Mouse (Mus musculus) heart, postnatal 0 days (tissue): ENCODE results near the gene Wt1. TPM values are rescaled to one million over a fixed set of nuclear protein-coding genes. Genes with fewer than 3 reads are reported as not detected.
A peak's percentile ranks its signal among the peaks of the same experiment; 100 is the strongest.

Experiments used
- ATAC-seq: fragments of 200-750 bp; cut with Nextera tagmentation; 2 replicates; pipeline ENCODE4 v1.8.0; 2017; ENCODE audit warnings: low read depth, moderate number of reproducible peaks, moderate library complexity; ENCODE audit not compliant: insufficient read depth
- DNase-seq: peaks from one replicate; pipeline ENCODE4 v3.0.0-alpha.2; 2016; ENCODE audit warnings: low spot score
- H3K27ac ChIP-seq: fragments of 300-500 bp; sonication (generic); 2 replicates; pipeline ENCODE4 v1.5.1; 2014; ENCODE audit warnings: low read depth, mild to moderate bottlenecking
- H3K27me3 ChIP-seq: fragments of 300-500 bp; sonication (generic); 2 replicates; pipeline ENCODE4 v1.6.1; 2014; ENCODE audit warnings: low read length, mixed read lengths; ENCODE audit not compliant: control insufficient read depth, insufficient read depth
- H3K36me3 ChIP-seq: fragments of 300-500 bp; sonication (generic); replicated peaks from 2 replicates; pipeline ENCODE4 v1.6.1; 2014; ENCODE audit warnings: low read length, mixed read lengths; ENCODE audit not compliant: control insufficient read depth, insufficient read depth
- H3K4me1 ChIP-seq: fragments of 300-500 bp; sonication (generic); 2 replicates; pipeline ENCODE4 v1.6.1; 2014; ENCODE audit warnings: antibody characterized with exemption; ENCODE audit not compliant: control insufficient read depth, insufficient read depth
- H3K4me2 ChIP-seq: fragments of 300-500 bp; sonication (generic); 2 replicates; pipeline ENCODE4 v1.6.1; 2014; ENCODE audit warnings: low read depth, mild to moderate bottlenecking, low read length, moderate library complexity
- H3K4me3 ChIP-seq: fragments of 300-500 bp; sonication (generic); 2 replicates; pipeline ENCODE4 v1.5.1; 2014; ENCODE audit warnings: low read depth, low read length
- H3K9ac ChIP-seq: fragments of 300-500 bp; sonication (generic); replicated peaks from 2 replicates; pipeline ENCODE4 v1.6.1; 2014; ENCODE audit warnings: low read depth, low read length, mixed read lengths
- H3K9me3 ChIP-seq: fragments of 300-500 bp; sonication (generic); replicated peaks from 2 replicates; pipeline ENCODE4 v1.6.1; 2016; ENCODE audit warnings: low read length; ENCODE audit not compliant: control insufficient read depth
- CTCF ChIP-seq: IDR thresholded peaks from 2 replicates; pipeline ENCODE4 v1.5.1; 2016; ENCODE audit warnings: antibody characterized with exemption, control low read depth, low read depth
- EP300 ChIP-seq: IDR thresholded peaks from 2 replicates; pipeline ENCODE4 v1.6.1; 2016; ENCODE audit warnings: antibody characterized with exemption, low read depth
- WGBS: fragments of 180-500 bp; shearing (Covaris S2); extraction: QIAGEN DNeasy Blood & Tissue Kit; methylation state at CpG from one replicate; pipeline ENCODE4 v1.1.7; 2014; 5-methylcytosine and 5-hydroxymethylcytosine counted together
- polyA plus RNA-seq: library from polyadenylated mRNA; unstranded; fragments of >200 nt; fragmentation: Nextera tagmentation; extraction: Ambion mirVana; gene quantifications from 2 replicates; pipeline ENCODE4 v1.2.1, GENCODE M21; 2015
- total RNA-seq: library from RNA; depleted of rRNA; stranded (reverse); fragments of >200 nt; gene quantifications from 2 replicates; pipeline ENCODE4 v1.2.3, GENCODE M21; 2014; ENCODE audit warnings: low replicate concordance

Wt1 gene
- total and polyA plus RNA-seq, 2 experiments from 2014 or later: 6.4 to 24.8 TPM

- WGBS: 20% methylated on average over 7 of the region's 7 CpGs
- Histone ChIP-seq H3K9ac (no peak overlapping the region), H3K4me2 (0 out of 2 replicates have a peak overlapping the region, but pooled peaks have one; percentile 7), H3K4me3 (no peak overlapping the region), H3K4me1 (peaks cover 11% of the 10 kb centered on the region; the same call in 1 of the 2 replicates), H3K9me3 (no peaks in the 10 kb centered on the region), H3K36me3 (0 out of 2 replicates have a peak, but pooled peaks cover 3% of the 10 kb centered on the region), H3K27ac (peak overlapping the region; percentile 11), H3K27me3 (peaks cover 27% of the 10 kb centered on the region)
- DNase-seq: no peak
- no peak for TF ChIP-seq CTCF
- TF ChIP-seq EP300: no peak
- ATAC-seq: peak; percentile 33
Measured at GRCm38 (mm10) chr2:105139471-105139870, 13.1 kb downstream of the Wt1 start.

- Histone ChIP-seq H3K4me1 (peaks cover 11% of the 10 kb centered on the region; the same call in 1 of the 2 replicates), H3K27me3 (peaks cover 8% of the 10 kb centered on the region), H3K27ac (no peak overlapping the region), H3K9ac (no peak overlapping the region), H3K36me3 (0 out of 2 replicates have a peak, but pooled peaks cover 3% of the 10 kb centered on the region), H3K9me3 (no peaks in the 10 kb centered on the region), H3K4me3 (no peak overlapping the region), H3K4me2 (no peak overlapping the region)
- DNase-seq (no peak), ATAC-seq (no peak)
- 61% methylated on average over 7 of the region's 7 CpGs for WGBS
- no peak for TF ChIP-seq EP300
- TF ChIP-seq CTCF: no peak
Measured at GRCm38 (mm10) chr2:105141371-105141770, 15.0 kb downstream of the Wt1 start.

- Histone ChIP-seq H3K27ac (no peak overlapping the region), H3K4me2 (no peak overlapping the region), H3K9ac (no peak overlapping the region), H3K4me1 (peaks cover 20% of the 10 kb centered on the region), H3K4me3 (no peak overlapping the region), H3K27me3 (no peaks in the 10 kb centered on the region), H3K36me3 (0 out of 2 replicates have a peak, but pooled peaks cover 3% of the 10 kb centered on the region), H3K9me3 (no peaks in the 10 kb centered on the region)
- ATAC-seq (no peak), DNase-seq (no peak)
- no peak for TF ChIP-seq EP300
- no peak for TF ChIP-seq CTCF
- WGBS: 86% methylated on average over 14 of the region's 14 CpGs
Measured at GRCm38 (mm10) chr2:105143731-105144130, 17.4 kb downstream of the Wt1 start.

GRCm38 (mm10) chr2:105151544-105151943, 25.2 kb downstream of the Wt1 start:
- TF ChIP-seq CTCF (no peak), EP300 (no peak)
- DNase-seq (no peak), ATAC-seq (no peak)
- Histone ChIP-seq H3K27ac (no peak overlapping the region), H3K4me2 (no peak overlapping the region), H3K4me3 (no peak overlapping the region), H3K9me3 (no peaks in the 10 kb centered on the region; the same call in 1 of the 2 replicates), H3K4me1 (peaks cover 9% of the 10 kb centered on the region), H3K27me3 (no peaks in the 10 kb centered on the region), H3K9ac (no peak overlapping the region), H3K36me3 (no peaks in the 10 kb centered on the region)
- WGBS: 87% methylated on average over 5 of the region's 5 CpGs

- no peaks in the 10 kb centered on the region for H3K27me3 ChIP-seq
Measured at GRCm38 (mm10) chr2:105153046-105153445, 26.7 kb downstream of the Wt1 start.

GRCm38 (mm10) chr2:105160949-105161348, 34.6 kb downstream of the Wt1 start:
- TF ChIP-seq EP300: no peak
- H3K4me1 ChIP-seq: no peaks in the 10 kb centered on the region
- H3K27ac ChIP-seq: no peak overlapping the region
- DNase-seq: no peak
- no peak overlapping the region for H3K9ac ChIP-seq
- ATAC-seq: no peak
- WGBS: 67% methylated on average over 2 of the region's 2 CpGs
- H3K9me3 ChIP-seq: no peaks in the 10 kb centered on the region
- H3K4me2 ChIP-seq: no peak overlapping the region
- H3K4me3 ChIP-seq: no peak overlapping the region
- no peaks in the 10 kb centered on the region for H3K27me3 ChIP-seq
- no peaks in the 10 kb centered on the region for H3K36me3 ChIP-seq

More at GRCm38 (mm10) chr2:105153046-105153445, 26.7 kb downstream of the Wt1 start:
- 89% methylated on average over 1 of the region's 1 CpGs for WGBS
- DNase-seq (no peak), ATAC-seq (no peak)
- no peak overlapping the region for H3K9ac ChIP-seq
- no peaks in the 10 kb centered on the region for H3K36me3 ChIP-seq
- no peak overlapping the region for H3K27ac ChIP-seq
- H3K4me2 ChIP-seq: no peak overlapping the region
- no peak overlapping the region for H3K4me3 ChIP-seq
- H3K4me1 ChIP-seq: no peaks in the 10 kb centered on the region
- H3K9me3 ChIP-seq: no peaks in the 10 kb centered on the region; the same call in 1 of the 2 replicates
- TF ChIP-seq EP300 (no peak), CTCF (no peak)
